In the genomic region with DNA sequence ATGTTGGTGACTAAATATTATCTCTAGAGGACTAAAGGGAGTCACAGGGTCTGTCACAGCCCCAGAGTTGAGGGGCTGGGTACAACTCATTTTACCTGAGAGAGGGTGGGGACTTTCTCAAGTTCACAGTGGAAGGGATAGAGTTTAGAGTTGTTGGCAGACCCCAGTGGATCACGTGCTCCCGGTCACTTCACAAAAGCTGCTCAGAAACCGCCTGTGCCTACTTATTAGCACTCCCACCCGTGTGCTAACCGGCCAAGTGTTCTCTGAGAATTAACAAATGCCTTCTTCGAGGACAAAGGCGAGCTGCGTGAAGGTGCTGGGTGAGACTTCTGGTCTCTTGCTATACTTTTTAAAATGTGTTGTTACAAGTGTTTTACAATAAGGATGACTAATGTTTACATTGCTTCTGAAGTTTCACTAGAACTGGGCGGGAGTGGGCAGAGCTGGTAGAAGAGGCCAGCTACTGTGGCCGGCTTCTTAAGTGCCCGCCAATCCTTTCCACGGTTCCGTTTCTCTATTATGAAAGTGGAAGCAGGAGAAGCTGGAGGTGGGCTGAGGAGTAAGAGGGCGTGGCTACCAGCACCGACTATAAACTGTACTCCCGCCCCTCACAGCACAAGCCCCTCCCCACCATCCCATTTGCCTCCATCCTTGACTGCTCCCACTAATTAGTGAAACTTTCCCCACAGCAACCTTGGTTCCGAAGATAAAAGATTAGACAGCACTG, we compare ENCODE assay signal across 8 mouse cellular contexts. TPM values are rescaled to one million over a fixed set of nuclear protein-coding genes. Genes with fewer than 3 reads are reported as not detected.
DNase-seq lines count a peak whose midpoint lies in the region; ATAC-seq and TF ChIP-seq lines count a peak whose summit lies in the region.

No protein-coding gene starts in this region.

- H3K9ac ChIP-seq in kidney, embryonic 14.5 days (ENCODE audit: low read depth, low read length) = no peak overlapping the region

- no peak for TF ChIP-seq CTCF in brain, embryonic 14.5 days (IDR thresholded peaks at IDR 0.05; ENCODE audit: borderline replicate concordance, extremely low read depth, insufficient read depth, insufficient read length)

- H3K27me3 ChIP-seq in kidney, embryonic 14.5 days (ENCODE audit: control insufficient read depth, insufficient read depth, low read length) = no peaks in the 10 kb centered on the region

- DNase-seq in adrenal gland, postnatal 14 days = peak; percentile 27
- DNase-seq in adrenal gland, adult 8-10 months = no peak
- peak; percentile 61 for DNase-seq in brain, embryonic 14.5 days (ENCODE audit: low read depth)
- peak; percentile 67 for DNase-seq in lung, postnatal 25 days (ENCODE audit: low spot score)
- no peak for DNase-seq in natural killer cell, adult 2 months (ENCODE audit: low spot score in 2 of 2)
- DNase-seq in cerebellum, postnatal 14 days = no peak
- no peak for DNase-seq in testis, postnatal 10 days (ENCODE audit: low spot score)

- ATAC-seq in kidney, embryonic 14.5 days (ENCODE audit: low FRiP score, low TSS enrichment) = peak; percentile 93

- peak overlapping the region; percentile 37 for H3K4me2 ChIP-seq in kidney, embryonic 14.5 days (replicated peaks; ENCODE audit: low read depth, low read length)

- H3K4me3 ChIP-seq in kidney, embryonic 14.5 days (ENCODE audit: low read length) = peak overlapping the region; percentile 18; the same call in 1 of the 2 replicates

- no peaks in the 10 kb centered on the region for H3K9me3 ChIP-seq in kidney, embryonic 14.5 days (ENCODE audit: control insufficient read depth, low read length)

- no peak overlapping the region for H3K27ac ChIP-seq in kidney, embryonic 14.5 days (ENCODE audit: low read depth, low read length)

- 24% methylated on average over 17 of the region's 17 CpGs for WGBS in kidney, embryonic 14.5 days

- no peaks in the 10 kb centered on the region for H3K36me3 ChIP-seq in kidney, embryonic 14.5 days (ENCODE audit: control insufficient read depth, insufficient read depth, low read length)

- no peak for TF ChIP-seq POLR2A in brain, embryonic 14.5 days (IDR thresholded peaks at IDR 0.05; ENCODE audit: borderline replicate concordance, extremely low read depth, insufficient read depth, insufficient read length, poor library complexity, severe bottlenecking)

- peaks cover 8% of the 10 kb centered on the region; the same call in 1 of the 2 replicates for H3K4me1 ChIP-seq in kidney, embryonic 14.5 days (ENCODE audit: control insufficient read depth, insufficient read depth, low read length)

RNA-seq across cellular contexts. Expression of gene Cd6, which starts 11.5 kb away (rescaled TPM):
- 0.41 and 5.2 TPM in 2 replicates for total RNA-seq in adrenal gland, postnatal 14 days (2021)
- under 1 TPM in 2 of 4 experiments, not detected in 2; 0.18 to 0.30 TPM for total RNA-seq in adrenal gland, adult 8-10 months (2022)
- polyA plus RNA-seq in brain, embryonic 14.5 days (2012; rRNA removed) = not detected in 2 replicates
- 0.09 TPM in 1 of 2 replicates, not detected in the other for polyA plus RNA-seq in kidney, embryonic 14.5 days (2014; fragmentation: Nextera tagmentation; extraction: Ambion mirVana)

RNA-seq across cellular contexts. Expression of gene Slc15a3, which starts 21.1 kb away (rescaled TPM):
- 2.0 and 2.6 TPM in 2 replicates for total RNA-seq in adrenal gland, postnatal 14 days (2021)
- total RNA-seq in adrenal gland, adult 8-10 months (2022) = 1 to 10 TPM; 3.7 to 8.4 (median 5.1) TPM
- 0.61 and 1.0 TPM in 2 replicates for polyA plus RNA-seq in brain, embryonic 14.5 days (2012; rRNA removed)
- polyA plus RNA-seq in kidney, embryonic 14.5 days (2014; fragmentation: Nextera tagmentation; extraction: Ambion mirVana) = 0.44 and 0.69 TPM in 2 replicates

RNA-seq across cellular contexts. Expression of gene Tmem132a, which starts 51.4 kb away (rescaled TPM):
- 19.6 and 20.2 TPM in 2 replicates for total RNA-seq in adrenal gland, postnatal 14 days (2021)
- total RNA-seq in adrenal gland, adult 8-10 months (2022) = 10 to 100 TPM; 39.0 to 47.6 (median 39.9) TPM
- polyA plus RNA-seq in brain, embryonic 14.5 days (2012; rRNA removed) = 292 and 301 TPM in 2 replicates
- 65.2 and 71.5 TPM in 2 replicates for polyA plus RNA-seq in kidney, embryonic 14.5 days (2014; fragmentation: Nextera tagmentation; extraction: Ambion mirVana)

Comparison
In these comparisons a context has a peak if more than half of its experiments do, and no peak if none do; other contexts are left out.
1. DNase-seq: peak in adrenal gland, postnatal 14 days (single experiment), brain, embryonic 14.5 days (single experiment) and lung, postnatal 25 days (single experiment); none in adrenal gland, adult 8-10 months (single experiment), natural killer cell, adult 2 months (0 of 2), cerebellum, postnatal 14 days (0 of 2) and testis, postnatal 10 days (single experiment).